Mouse (Mus musculus) lung, embryonic 14.5 days (tissue): ENCODE data around the gene Ptprd. TPM values are rescaled to one million over a fixed set of nuclear protein-coding genes. Genes with fewer than 3 reads are reported as not detected.

Experiments used
- ATAC-seq: fragments of 200-750 bp; cut with Nextera tagmentation; 2 replicates; pipeline ENCODE4 v1.8.0; 2017; ENCODE audit warnings: mild to moderate bottlenecking, moderate TSS enrichment, moderate library complexity; ENCODE audit not compliant: insufficient read depth
- DNase-seq: peaks from one replicate; pipeline ENCODE4 v3.0.0-alpha.2; 2015
- H3K27ac ChIP-seq: fragments of 300-500 bp; sonication (generic); 2 replicates; pipeline ENCODE4 v1.5.1; 2014; ENCODE audit warnings: low read depth, mild to moderate bottlenecking, moderate library complexity
- H3K27me3 ChIP-seq: fragments of 300-500 bp; sonication (generic); 2 replicates; pipeline ENCODE4 v1.6.1; 2014; ENCODE audit warnings: low read length, control low read depth; ENCODE audit not compliant: insufficient read depth
- H3K36me3 ChIP-seq: fragments of 300-500 bp; sonication (generic); 2 replicates; pipeline ENCODE4 v1.6.1; 2014; ENCODE audit warnings: control low read depth; ENCODE audit not compliant: insufficient read depth
- H3K4me1 ChIP-seq: fragments of 300-500 bp; sonication (generic); 2 replicates; pipeline ENCODE4 v1.6.1; 2014; ENCODE audit warnings: antibody characterized with exemption, control low read depth; ENCODE audit not compliant: insufficient read depth
- H3K4me2 ChIP-seq: fragments of 300-500 bp; sonication (generic); 2 replicates; pipeline ENCODE4 v1.6.1; 2014; ENCODE audit warnings: mild to moderate bottlenecking
- H3K4me3 ChIP-seq: fragments of 300-500 bp; sonication (generic); 2 replicates; pipeline ENCODE4 v1.5.1; 2014; ENCODE audit warnings: low read depth, low read length
- H3K9ac ChIP-seq: fragments of 300-500 bp; sonication (generic); 2 replicates; pipeline ENCODE4 v1.6.1; 2014
- H3K9me3 ChIP-seq: fragments of 300-500 bp; sonication (generic); 2 replicates; pipeline ENCODE4 v1.6.1; 2016; ENCODE audit warnings: low read depth, low read length, control low read depth
- CTCF ChIP-seq: IDR thresholded peaks from 2 replicates; pipeline ENCODE4 v1.5.1; 2016; ENCODE audit warnings: antibody characterized with exemption, low read depth
- whole genome bisulfite sequencing: fragments of 180-500 bp; shearing (Covaris S2); extraction: QIAGEN DNeasy Blood & Tissue Kit; methylation state at CpG from one replicate; pipeline ENCODE4 v1.1.7; 2014; 5-methylcytosine and 5-hydroxymethylcytosine counted together
- polyA plus RNA-seq: library from polyadenylated mRNA; unstranded; fragments of >200 nt; fragmentation: Nextera tagmentation; extraction: Ambion mirVana; gene quantifications from 2 replicates; pipeline ENCODE4 v1.2.1, GENCODE M21; 2014

Ptprd gene
- polyA plus RNA-seq, 1 experiment from 2014 or later: 25.3 TPM

- H3K36me3 ChIP-seq: no peaks in the 10 kb centered on the region
- H3K9me3 ChIP-seq: no peaks in the 10 kb centered on the region
- WGBS: 70% methylated on average over 3 of the region's 3 CpGs
- H3K27ac ChIP-seq: no peak overlapping the region
- TF ChIP-seq CTCF: no peak
- no peak overlapping the region for H3K4me3 ChIP-seq
- no peak overlapping the region for H3K4me2 ChIP-seq
- H3K9ac ChIP-seq: no peak overlapping the region
- ATAC-seq (no peak), DNase-seq (no peak)
- H3K4me1 ChIP-seq: no peaks in the 10 kb centered on the region
- H3K27me3 ChIP-seq: no peaks in the 10 kb centered on the region
Observed at GRCm38 (mm10) chr4:76260286-76260685, 1951.5 kb downstream of the Ptprd start.

- Histone ChIP-seq H3K9me3 (no peaks in the 10 kb centered on the region), H3K9ac (no peak overlapping the region), H3K36me3 (no peaks in the 10 kb centered on the region), H3K27ac (no peak overlapping the region), H3K27me3 (no peaks in the 10 kb centered on the region), H3K4me2 (no peak overlapping the region), H3K4me1 (no peaks in the 10 kb centered on the region), H3K4me3 (no peak overlapping the region)
- no peak for ATAC-seq
- WGBS: 48% methylated on average over 2 of the region's 2 CpGs
- DNase-seq: no peak
- no peak for TF ChIP-seq CTCF
Observed at GRCm38 (mm10) chr4:76259636-76260035, 1952.1 kb downstream of the Ptprd start.

GRCm38 (mm10) chr4:76244371-76244770 lies 1967.4 kb downstream of the Ptprd start:
- Histone ChIP-seq H3K4me1 (no peaks in the 10 kb centered on the region), H3K27ac (no peak overlapping the region), H3K36me3 (0 out of 2 replicates have a peak, but pooled peaks cover 2% of the 10 kb centered on the region), H3K4me2 (no peak overlapping the region), H3K4me3 (no peak overlapping the region), H3K9me3 (no peaks in the 10 kb centered on the region), H3K9ac (no peak overlapping the region), H3K27me3 (no peaks in the 10 kb centered on the region)
- TF ChIP-seq CTCF: no peak
- DNase-seq (no peak), ATAC-seq (no peak)
- WGBS: 85% methylated on average over 6 of the region's 6 CpGs

- ATAC-seq (no peak), DNase-seq (no peak)
- Histone ChIP-seq H3K9ac (no peak overlapping the region), H3K36me3 (0 out of 2 replicates have a peak, but pooled peaks cover 2% of the 10 kb centered on the region), H3K27ac (no peak overlapping the region), H3K4me1 (no peaks in the 10 kb centered on the region), H3K9me3 (no peaks in the 10 kb centered on the region), H3K4me2 (no peak overlapping the region), H3K4me3 (no peak overlapping the region), H3K27me3 (no peaks in the 10 kb centered on the region)
- no peak for TF ChIP-seq CTCF
Observed at GRCm38 (mm10) chr4:76241542-76241941, 1970.2 kb downstream of the Ptprd start.

- Histone ChIP-seq H3K9me3 (no peaks in the 10 kb centered on the region), H3K4me2 (no peak overlapping the region), H3K9ac (no peak overlapping the region), H3K4me1 (no peaks in the 10 kb centered on the region), H3K27ac (no peak overlapping the region), H3K36me3 (0 out of 2 replicates have a peak, but pooled peaks cover 1% of the 10 kb centered on the region), H3K4me3 (no peak overlapping the region), H3K27me3 (no peaks in the 10 kb centered on the region)
- peak; percentile 55 for DNase-seq
- ATAC-seq: no peak
- 38% methylated on average over 3 of the region's 3 CpGs for WGBS
- TF ChIP-seq CTCF: no peak
Observed at GRCm38 (mm10) chr4:76241140-76241539, 1970.6 kb downstream of the Ptprd start.

- DNase-seq (no peak), ATAC-seq (no peak)
- WGBS: 51% methylated on average over 5 of the region's 5 CpGs
- Histone ChIP-seq H3K9me3 (no peaks in the 10 kb centered on the region), H3K4me2 (no peak overlapping the region), H3K36me3 (no peaks in the 10 kb centered on the region), H3K4me1 (no peaks in the 10 kb centered on the region), H3K4me3 (no peak overlapping the region), H3K27ac (no peak overlapping the region), H3K9ac (no peak overlapping the region), H3K27me3 (no peaks in the 10 kb centered on the region)
- no peak for TF ChIP-seq CTCF
Observed at GRCm38 (mm10) chr4:76239063-76239462, 1972.7 kb downstream of the Ptprd start.

- ATAC-seq: no peak
- DNase-seq: no peak
- Histone ChIP-seq H3K9ac (no peak overlapping the region), H3K36me3 (no peaks in the 10 kb centered on the region), H3K27me3 (no peaks in the 10 kb centered on the region), H3K27ac (no peak overlapping the region), H3K9me3 (no peaks in the 10 kb centered on the region), H3K4me3 (no peak overlapping the region), H3K4me2 (no peak overlapping the region), H3K4me1 (no peaks in the 10 kb centered on the region)
- no peak for TF ChIP-seq CTCF
- WGBS: 56% methylated on average over 5 of the region's 5 CpGs
Observed at GRCm38 (mm10) chr4:76238577-76238976, 1973.2 kb downstream of the Ptprd start.

GRCm38 (mm10) chr4:76237827-76238226 lies 1973.9 kb downstream of the Ptprd start:
- no peak for DNase-seq
- Histone ChIP-seq H3K4me1 (no peaks in the 10 kb centered on the region), H3K27ac (no peak overlapping the region), H3K27me3 (no peaks in the 10 kb centered on the region), H3K36me3 (no peaks in the 10 kb centered on the region), H3K4me2 (no peak overlapping the region), H3K4me3 (no peak overlapping the region), H3K9ac (no peak overlapping the region), H3K9me3 (no peaks in the 10 kb centered on the region)
- no peak for ATAC-seq
- no peak for TF ChIP-seq CTCF
- WGBS: 76% methylated on average over 1 of the region's 1 CpGs
